Mouse (Mus musculus) natural killer cell, adult 2 months (primary cell): ENCODE results near the gene Gnai3.

Source experiments
- DNase-seq, 2 experiments: peaks; one replicate each; pipeline ENCODE4 v3.0.0; 2022; ENCODE audit warnings: low spot score in 2 of 2

Gnai3 gene

GRCm38 (mm10) chr3:108164091-108164490, 18.1 kb upstream of the Gnai3 start:
- DNase-seq: no peak

- DNase-seq: no peak
Observed at GRCm38 (mm10) chr3:108158383-108159037, 12.6 kb upstream of the Gnai3 start.

DNA sequence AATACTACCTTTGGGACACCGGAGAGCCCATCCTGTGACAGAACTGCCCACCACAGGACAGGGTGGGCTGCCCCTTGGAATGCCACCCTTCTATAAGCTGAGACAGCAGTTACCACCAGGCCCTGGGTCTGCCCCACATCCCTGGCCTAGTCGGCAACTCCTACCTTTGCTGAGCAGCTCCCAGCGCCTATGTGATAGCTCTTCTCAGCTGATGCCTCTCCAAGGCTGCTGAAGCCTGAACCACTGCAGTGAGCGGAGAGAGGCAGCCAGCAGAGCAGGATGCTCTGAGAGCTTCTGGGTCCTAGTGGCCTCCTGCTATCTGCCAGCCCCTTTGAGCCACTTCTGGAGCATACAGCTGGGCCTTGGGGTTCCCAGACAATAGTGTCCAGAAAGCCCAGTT, 8.7 kb upstream of the Gnai3 start, which contains the start of gene Gpr61:
Gene Gpr61 (minus strand): TSS at position 227 of the 400 bp plus-strand sequence.
- no peak for DNase-seq

DNA sequence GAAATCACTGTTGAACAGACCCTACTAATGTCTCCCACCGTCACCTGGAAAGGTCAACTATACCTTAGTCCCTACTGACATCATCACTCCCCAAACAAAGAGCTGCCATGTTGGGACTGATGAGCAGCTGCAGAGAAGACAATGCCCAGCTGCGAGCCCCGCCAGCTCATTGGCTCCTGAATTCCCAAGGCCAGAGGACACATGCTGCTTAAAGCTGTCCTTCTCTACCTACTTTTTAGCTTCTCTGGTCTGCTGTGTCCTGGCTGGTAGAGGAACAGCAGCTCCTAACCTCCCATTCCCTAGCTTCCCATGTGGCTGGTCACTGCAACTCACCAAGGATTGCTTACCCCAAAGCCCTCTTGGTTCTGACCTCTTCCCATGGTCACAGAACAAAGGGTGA, 6.3 kb upstream of the Gnai3 start:
- no peak for DNase-seq

DNA sequence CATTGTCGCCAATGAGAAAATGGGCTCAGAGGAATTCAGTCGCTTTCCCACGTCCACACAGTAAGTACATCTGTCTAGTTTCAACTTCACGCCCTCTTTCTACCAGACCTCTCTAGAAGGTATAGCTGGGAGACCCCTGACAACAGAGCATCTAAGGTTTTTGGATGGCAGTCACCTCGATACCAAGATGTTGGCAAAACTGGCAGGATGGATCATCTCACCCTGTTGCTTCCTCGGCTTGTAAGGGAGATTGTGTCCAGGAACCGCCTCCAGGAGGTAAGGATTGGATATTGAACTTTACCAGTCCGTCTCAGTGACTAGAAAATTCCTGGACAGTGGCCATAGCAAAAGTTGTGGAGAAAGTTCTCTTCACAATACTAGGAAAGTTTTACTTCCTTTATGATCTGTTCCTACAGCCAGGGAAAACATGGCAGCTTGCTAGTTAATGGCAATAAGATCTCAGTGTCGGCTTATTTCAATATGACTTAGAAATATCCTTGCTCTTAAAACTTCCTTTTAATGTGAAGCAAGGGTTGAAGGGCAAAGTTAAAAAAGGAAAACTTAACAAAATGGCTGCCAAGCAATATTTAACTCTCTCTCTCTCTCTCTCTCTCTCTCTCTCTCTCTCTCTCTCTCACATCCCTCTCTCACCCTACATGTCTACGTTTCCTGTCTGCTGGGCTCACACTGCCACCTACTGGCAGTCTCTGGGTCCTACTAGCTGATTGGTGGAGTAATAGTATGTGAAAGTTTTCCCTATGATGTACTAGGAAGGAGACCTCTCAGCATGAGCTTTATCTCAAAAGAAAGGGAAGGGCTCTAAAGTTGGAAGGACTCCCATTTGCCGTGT, 1.7 kb upstream of the Gnai3 start:
- peak; percentile 84 to 87 for DNase-seq

GRCm38 (mm10) chr3:108146671-108147070, 725 bp upstream of the Gnai3 start:
- no peak for DNase-seq

DNA sequence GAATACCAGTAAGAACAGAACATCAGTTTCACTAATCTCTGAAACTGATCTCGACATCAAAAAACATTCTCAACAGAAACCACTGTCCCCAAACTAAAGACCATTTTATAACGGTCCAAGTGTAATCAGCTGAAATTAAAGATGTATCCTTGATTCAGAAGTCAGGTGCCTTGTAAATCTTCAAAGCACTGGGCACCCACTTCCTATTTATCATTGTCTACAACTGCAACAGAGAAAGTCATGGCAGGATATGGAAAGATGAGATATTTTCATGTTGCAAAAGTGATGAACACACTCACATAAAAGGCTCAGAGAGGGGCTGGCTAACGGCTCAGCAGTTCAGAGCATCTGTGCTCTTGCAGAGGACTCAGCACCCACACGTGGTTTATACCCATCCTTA, 5.2 kb downstream of the Gnai3 start:
- no peak for DNase-seq

DNA sequence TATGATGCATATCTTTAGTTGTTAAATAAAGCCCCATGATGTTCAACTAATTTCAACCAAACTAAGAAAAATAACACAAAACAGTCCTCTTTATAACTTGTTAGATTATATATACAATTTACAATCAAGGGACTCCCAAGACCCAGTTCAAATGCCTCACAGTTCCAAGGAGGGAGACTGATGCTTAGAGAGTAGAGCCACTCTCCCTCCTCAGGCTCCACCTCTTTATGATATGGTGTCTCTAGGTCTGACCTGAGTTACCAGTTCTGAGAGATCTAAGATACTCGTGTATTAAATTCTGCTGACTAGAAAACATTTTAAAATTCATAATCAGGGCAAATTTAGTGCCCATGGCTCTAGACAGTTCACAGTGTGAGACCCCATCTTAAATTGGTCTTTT, 6.8 kb downstream of the Gnai3 start:
- DNase-seq: no peak

GRCm38 (mm10) chr3:108134701-108135100, 11.2 kb downstream of the Gnai3 start:
- no peak for DNase-seq

DNA sequence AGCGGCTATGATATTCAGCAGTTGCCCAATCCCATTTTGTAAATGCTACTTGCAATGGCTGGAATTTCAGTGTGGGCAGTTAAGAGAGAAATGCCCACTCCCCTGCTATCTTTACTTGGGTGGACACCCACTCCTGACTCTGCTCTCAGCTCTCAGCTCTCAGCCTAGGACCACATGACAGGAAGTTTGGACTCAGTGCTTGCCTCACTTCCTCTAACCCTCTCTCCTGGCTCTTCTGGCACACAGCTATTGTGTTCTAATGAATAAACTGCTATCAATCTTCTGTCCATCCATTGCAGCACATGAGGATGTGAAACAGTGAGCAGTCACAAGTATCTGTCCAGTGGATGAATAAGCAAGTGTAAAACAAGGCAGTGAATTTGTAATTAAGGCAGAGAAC, 13.5 kb downstream of the Gnai3 start:
- DNase-seq: no peak

- no peak for DNase-seq
Observed at GRCm38 (mm10) chr3:108131821-108132220, 14.1 kb downstream of the Gnai3 start.

DNA sequence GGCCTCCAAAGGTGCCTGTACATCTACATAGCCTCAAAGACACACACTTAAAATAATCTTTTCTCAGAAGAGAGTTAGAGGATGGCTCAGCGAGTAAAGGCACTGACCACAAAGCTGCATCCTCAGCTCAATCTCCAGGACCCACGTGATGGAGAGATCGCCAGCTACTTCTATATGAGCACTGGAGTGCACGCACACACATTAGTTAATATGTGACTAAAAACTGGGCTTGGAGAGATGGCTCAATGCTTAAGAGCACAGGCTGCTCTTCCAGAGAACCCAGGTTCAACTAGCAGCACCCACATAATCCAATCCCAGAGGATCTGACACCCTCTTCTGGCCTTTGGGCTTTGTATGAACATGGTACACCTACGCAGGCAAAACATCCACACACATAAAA, 14.7 kb downstream of the Gnai3 start:
- no peak for DNase-seq

DNA sequence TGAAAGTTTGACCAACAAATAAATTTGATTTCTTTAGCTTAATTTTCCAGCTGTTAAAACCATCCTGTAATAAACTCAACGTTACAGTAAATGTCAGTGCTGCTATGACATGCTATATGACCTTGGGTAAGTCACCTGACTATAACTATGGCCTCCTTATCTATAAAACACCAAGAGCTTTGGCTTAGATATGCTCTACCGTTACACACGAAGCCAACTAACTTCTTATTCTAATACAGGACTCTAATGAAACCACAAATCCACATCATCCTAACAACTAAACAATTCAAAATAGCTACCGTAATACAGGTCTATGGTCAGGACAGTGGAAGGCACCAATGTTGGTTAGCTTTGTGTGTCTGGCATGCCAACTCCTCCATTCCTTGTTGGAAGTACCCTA, 16.1 kb downstream of the Gnai3 start:
- no peak for DNase-seq

- DNase-seq: no peak
Observed at GRCm38 (mm10) chr3:108129367-108129766, 16.6 kb downstream of the Gnai3 start.

DNA sequence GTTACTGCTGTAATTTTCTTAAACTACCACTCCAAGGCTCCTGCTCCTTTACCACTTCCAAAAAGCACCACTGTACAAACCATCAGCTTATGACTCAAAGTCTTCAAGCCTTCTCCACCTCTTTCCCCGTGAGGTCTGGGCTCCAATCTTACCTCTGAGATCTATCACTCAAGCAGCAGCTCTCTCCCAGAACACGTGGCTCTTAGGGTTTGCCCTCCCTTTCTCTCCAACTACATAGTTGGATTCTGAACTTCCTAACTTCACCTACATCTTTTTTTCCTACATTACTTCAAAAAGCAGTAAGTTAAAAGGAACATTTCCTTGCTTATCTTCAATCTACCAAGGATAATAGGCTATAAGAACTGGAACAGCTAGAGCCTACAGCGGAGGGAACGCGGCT, 17.4 kb downstream of the Gnai3 start:
- no peak for DNase-seq

GRCm38 (mm10) chr3:108126327-108126726, 19.6 kb downstream of the Gnai3 start:
- no peak for DNase-seq

GRCm38 (mm10) chr3:108124131-108124530, 21.8 kb downstream of the Gnai3 start:
- no peak for DNase-seq

GRCm38 (mm10) chr3:108123242-108123641, 22.7 kb downstream of the Gnai3 start:
- no peak for DNase-seq

DNA sequence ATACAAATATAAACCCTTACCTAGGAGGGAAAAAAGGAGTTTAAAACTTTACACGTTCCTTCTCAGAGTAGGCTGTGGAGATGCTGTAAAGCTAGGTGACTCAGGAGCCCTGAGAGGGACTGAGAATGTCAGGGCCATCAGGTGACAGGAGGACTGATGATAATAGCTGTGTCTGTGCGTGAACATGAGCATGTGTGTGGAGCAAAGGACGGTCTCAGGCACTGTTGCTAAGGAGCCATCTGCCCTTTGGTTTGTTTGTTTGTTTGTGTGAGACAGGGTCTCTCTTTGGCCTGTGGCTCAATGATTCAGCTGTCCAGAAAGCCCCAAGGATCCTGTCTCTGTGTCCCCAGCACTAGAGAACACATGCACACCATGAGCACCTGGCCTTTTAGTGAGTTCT, 24.8 kb downstream of the Gnai3 start:
- DNase-seq: no peak

DNA sequence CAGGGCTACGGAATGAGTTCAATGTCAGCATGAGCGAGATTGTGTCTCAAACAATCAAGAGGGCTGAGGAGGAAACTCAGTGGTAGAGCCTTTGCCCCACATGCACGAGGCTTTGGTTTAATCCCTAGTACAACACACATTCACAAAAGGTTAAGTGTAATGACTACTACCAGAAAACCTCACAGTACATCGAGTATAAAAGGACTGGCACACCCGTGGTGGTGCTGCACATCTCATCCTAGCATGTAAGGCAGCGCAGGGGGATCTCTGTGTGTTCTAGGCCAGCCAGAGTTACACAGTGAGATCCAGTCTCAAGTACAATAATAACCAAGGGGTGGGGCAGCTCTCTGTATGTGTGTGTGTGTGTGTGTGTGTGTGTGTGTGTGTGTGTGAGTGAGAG, 28.5 kb downstream of the Gnai3 start:
- no peak for DNase-seq

GRCm38 (mm10) chr3:108113591-108114289, 32.2 kb downstream of the Gnai3 start:
- no peak for DNase-seq

- no peak for DNase-seq
Observed at GRCm38 (mm10) chr3:108112666-108113065, 33.3 kb downstream of the Gnai3 start.

GRCm38 (mm10) chr3:108112246-108112645, 33.7 kb downstream of the Gnai3 start:
- DNase-seq: no peak
